Mouse (Mus musculus): Measurements from ENCODE around the gene Arhgap8.

GRCm38 (mm10) chr15:84787161-84787560 is 67.3 kb downstream of the Arhgap8 start:
- no peak for TF ChIP-seq CTCF (IDR thresholded peaks at IDR 0.05; ENCODE audit: extremely low read depth, insufficient read length, insufficient replicate concordance, low read depth, low read length)
- no peak for TF ChIP-seq POLR2A (IDR thresholded peaks at IDR 0.05; ENCODE audit: low read depth, low read length)
